Mouse (Mus musculus) liver, embryonic 16.5 days (tissue): ENCODE data around the gene Tmem240. TPM values are rescaled to one million over a fixed set of nuclear protein-coding genes. Genes with fewer than 3 reads are reported as not detected.

Source experiments
- ATAC-seq: fragments of 200-750 bp; cut with Nextera tagmentation; 2 replicates; pipeline ENCODE4 v1.8.0; 2017; ENCODE audit warnings: low read depth, mild to moderate bottlenecking, moderate number of reproducible peaks, moderate library complexity
- H3K27ac ChIP-seq: fragments of 300-500 bp; sonication (generic); 2 replicates; pipeline ENCODE4 v1.5.1; 2014; ENCODE audit warnings: mild to moderate bottlenecking, low read length
- H3K27me3 ChIP-seq: fragments of 300-500 bp; sonication (generic); 2 replicates; pipeline ENCODE4 v1.6.1; 2014; ENCODE audit warnings: low read depth, low read length, mixed read lengths; ENCODE audit not compliant: control insufficient read depth, insufficient read depth
- H3K36me3 ChIP-seq: fragments of 300-500 bp; sonication (generic); 2 replicates; pipeline ENCODE4 v1.6.1; 2014; ENCODE audit warnings: mild to moderate bottlenecking; ENCODE audit not compliant: control insufficient read depth, insufficient read depth
- H3K4me1 ChIP-seq: fragments of 300-500 bp; sonication (generic); 2 replicates; pipeline ENCODE4 v1.6.1; 2014; ENCODE audit warnings: low read depth, low read length, mixed read lengths; ENCODE audit not compliant: control insufficient read depth
- H3K4me2 ChIP-seq: fragments of 300-500 bp; sonication (generic); 2 replicates; pipeline ENCODE4 v1.6.1; 2014; ENCODE audit warnings: low read depth, low read length, mixed read lengths
- H3K4me3 ChIP-seq: fragments of 300-500 bp; sonication (generic); 2 replicates; pipeline ENCODE4 v1.5.1; 2014; ENCODE audit warnings: low read depth, mild to moderate bottlenecking, low read length
- H3K9ac ChIP-seq: fragments of 300-500 bp; sonication (generic); 2 replicates; pipeline ENCODE4 v1.6.1; 2014; ENCODE audit warnings: low read depth, low read length
- H3K9me3 ChIP-seq: fragments of 300-500 bp; sonication (generic); replicated peaks from 2 replicates; pipeline ENCODE4 v1.6.1; 2016; ENCODE audit warnings: low read length; ENCODE audit not compliant: control insufficient read depth
- WGBS: fragments of 180-500 bp; shearing (Covaris S2); extraction: QIAGEN DNeasy Blood & Tissue Kit; methylation state at CpG from one replicate; pipeline ENCODE4 v1.1.7; 2014; ENCODE audit not compliant: insufficient replicate concordance; 5-methylcytosine and 5-hydroxymethylcytosine counted together
- polyA plus RNA-seq: library from polyadenylated mRNA; unstranded; fragments of >200 nt; fragmentation: Nextera tagmentation; extraction: Ambion mirVana; gene quantifications from 2 replicates; pipeline ENCODE4 v1.2.1, GENCODE M21; 2015

Gene Tmem240
- polyA plus RNA-seq, 1 experiment from 2014 or later = 0.13 TPM

DNA sequence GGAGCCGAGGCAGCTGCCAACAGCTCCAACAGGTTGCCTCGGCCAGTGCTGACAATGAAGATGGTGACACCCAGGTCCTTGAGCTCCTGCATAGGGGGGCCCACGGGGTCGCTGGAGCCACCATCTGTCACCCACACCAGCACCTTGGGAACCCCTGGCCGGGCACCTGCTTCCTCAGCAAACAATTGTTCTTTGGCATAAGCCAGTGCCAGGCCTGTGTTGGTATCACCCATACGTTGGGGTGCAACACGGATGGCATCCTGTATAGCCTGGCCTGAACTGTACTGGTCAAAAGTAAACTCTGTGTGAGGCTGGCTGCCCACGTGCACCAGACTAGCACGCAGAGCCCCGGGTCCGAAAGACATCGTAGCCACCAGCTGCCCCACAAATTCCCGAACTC, 38.2 kb downstream of the Tmem240 start:
- H3K9ac ChIP-seq = no peak overlapping the region
- no peak overlapping the region for H3K27ac ChIP-seq
- no peak overlapping the region for H3K4me3 ChIP-seq
- peaks cover 48% of the 10 kb centered on the region for H3K27me3 ChIP-seq
- H3K36me3 ChIP-seq = no peaks in the 10 kb centered on the region
- H3K4me2 ChIP-seq = no peak overlapping the region
- WGBS = 68% methylated on average over 13 of the region's 13 CpGs
- H3K4me1 ChIP-seq = peaks cover 27% of the 10 kb centered on the region
- no peaks in the 10 kb centered on the region for H3K9me3 ChIP-seq
- ATAC-seq = no peak

GRCm38 (mm10) chr4:155773335-155774078, 38.9 kb downstream of the Tmem240 start:
- Histone ChIP-seq H3K27me3 (peaks cover 48% of the 10 kb centered on the region), H3K4me3 (no peak overlapping the region), H3K4me2 (no peak overlapping the region), H3K9ac (no peak overlapping the region), H3K4me1 (peaks cover 28% of the 10 kb centered on the region), H3K27ac (no peak overlapping the region), H3K9me3 (no peaks in the 10 kb centered on the region), H3K36me3 (no peaks in the 10 kb centered on the region)
- ATAC-seq = no peak
- whole genome bisulfite sequencing = 32% methylated on average over 5 of the region's 5 CpGs

GRCm38 (mm10) chr4:155774280-155774754, 39.7 kb downstream of the Tmem240 start, which contains the start of gene Vwa1:
Gene Vwa1, minus strand, starts transcription at chr4:155774698.
- Histone ChIP-seq H3K9me3 (no peaks in the 10 kb centered on the region), H3K4me1 (peaks cover 28% of the 10 kb centered on the region), H3K27ac (no peak within 1 kb of the TSS), H3K4me2 (peak within 1 kb of the TSS; percentile 68), H3K27me3 (peaks cover 51% of the 10 kb centered on the region), H3K4me3 (peak within 1 kb of the TSS; percentile 41), H3K9ac (no peak within 1 kb of the TSS), H3K36me3 (no peaks in the 10 kb centered on the region)
- WGBS = under 1% methylated on average over 35 of the region's 35 CpGs
- ATAC-seq = peak; percentile 68

DNA sequence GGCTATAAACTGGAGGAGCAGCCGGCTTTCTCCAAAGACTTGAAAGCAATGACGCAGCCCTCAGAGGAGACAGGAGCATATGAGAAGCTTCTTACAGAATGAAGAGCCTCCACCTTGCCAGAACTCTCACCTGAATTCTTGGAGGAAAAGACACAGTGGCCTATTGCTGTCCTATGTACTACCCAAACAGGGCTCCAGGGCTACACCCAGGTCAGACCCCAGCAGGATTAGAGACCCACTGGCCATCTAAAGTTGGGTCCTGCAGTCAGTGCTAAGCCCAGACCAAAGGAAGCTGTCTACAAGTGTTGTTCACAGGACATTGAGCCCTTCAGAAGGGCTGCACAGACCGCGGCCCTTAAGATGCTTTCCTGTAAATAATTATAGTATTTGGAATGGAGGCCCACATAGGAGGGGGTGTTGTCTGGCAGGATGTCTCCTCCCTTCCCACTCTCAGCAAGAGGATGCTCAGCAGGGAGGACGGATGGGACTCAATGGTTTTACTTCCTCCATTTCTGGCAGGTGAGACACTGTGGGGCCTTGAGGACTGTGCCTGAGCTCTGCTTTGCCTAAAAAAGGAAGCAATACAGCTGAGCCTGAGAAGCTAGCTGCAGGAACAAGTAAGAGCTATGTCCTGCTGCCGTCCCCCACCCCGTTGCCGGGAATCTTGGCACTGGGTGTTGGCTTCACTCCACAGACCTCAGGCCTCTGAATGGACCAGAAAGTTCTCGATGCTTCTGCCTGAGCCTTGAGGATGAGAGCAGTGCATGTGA, 40.6 kb downstream of the Tmem240 start:
- WGBS = 32% methylated on average over 9 of the region's 9 CpGs
- Histone ChIP-seq H3K9me3 (no peaks in the 10 kb centered on the region), H3K4me1 (peaks cover 23% of the 10 kb centered on the region), H3K4me3 (no peak overlapping the region; the same call in 1 of the 2 replicates), H3K27me3 (peaks cover 51% of the 10 kb centered on the region), H3K27ac (no peak overlapping the region), H3K4me2 (peak overlapping the region; percentile 68; the same call in 1 of the 2 replicates), H3K9ac (no peak overlapping the region), H3K36me3 (no peaks in the 10 kb centered on the region)
- ATAC-seq = no peak

GRCm38 (mm10) chr4:155775855-155776254, 41.3 kb downstream of the Tmem240 start:
- H3K9ac ChIP-seq = no peak overlapping the region
- peaks cover 18% of the 10 kb centered on the region for H3K4me1 ChIP-seq
- WGBS = 60% methylated on average over 3 of the region's 3 CpGs
- ATAC-seq = no peak
- H3K4me3 ChIP-seq = no peak overlapping the region
- no peak overlapping the region for H3K27ac ChIP-seq
- H3K4me2 ChIP-seq = no peak overlapping the region
- no peaks in the 10 kb centered on the region for H3K9me3 ChIP-seq
- no peaks in the 10 kb centered on the region for H3K36me3 ChIP-seq
- peaks cover 48% of the 10 kb centered on the region for H3K27me3 ChIP-seq

- Histone ChIP-seq H3K4me2 (no peak overlapping the region), H3K9ac (no peak overlapping the region), H3K27ac (no peak overlapping the region), H3K4me3 (no peak overlapping the region), H3K36me3 (no peaks in the 10 kb centered on the region), H3K9me3 (no peaks in the 10 kb centered on the region), H3K27me3 (peaks cover 46% of the 10 kb centered on the region), H3K4me1 (peaks cover 18% of the 10 kb centered on the region)
- ATAC-seq = peak; percentile 12; the same call in 1 of the 2 replicates
- WGBS = 27% methylated on average over 2 of the region's 2 CpGs
These were observed 42.2 kb downstream of the Tmem240 start for GRCm38 (mm10) chr4:155776704-155777335.

- no peak overlapping the region for H3K4me3 ChIP-seq
- no peak overlapping the region for H3K9ac ChIP-seq
- peaks cover 38% of the 10 kb centered on the region for H3K27me3 ChIP-seq
- no peak for ATAC-seq
- 54% methylated on average over 2 of the region's 2 CpGs for WGBS
- H3K9me3 ChIP-seq = no peaks in the 10 kb centered on the region
- H3K36me3 ChIP-seq = no peaks in the 10 kb centered on the region
- no peak overlapping the region for H3K27ac ChIP-seq
- H3K4me2 ChIP-seq = no peak overlapping the region
- peaks cover 18% of the 10 kb centered on the region for H3K4me1 ChIP-seq
These were observed 43.2 kb downstream of the Tmem240 start for GRCm38 (mm10) chr4:155777816-155778215.

DNA sequence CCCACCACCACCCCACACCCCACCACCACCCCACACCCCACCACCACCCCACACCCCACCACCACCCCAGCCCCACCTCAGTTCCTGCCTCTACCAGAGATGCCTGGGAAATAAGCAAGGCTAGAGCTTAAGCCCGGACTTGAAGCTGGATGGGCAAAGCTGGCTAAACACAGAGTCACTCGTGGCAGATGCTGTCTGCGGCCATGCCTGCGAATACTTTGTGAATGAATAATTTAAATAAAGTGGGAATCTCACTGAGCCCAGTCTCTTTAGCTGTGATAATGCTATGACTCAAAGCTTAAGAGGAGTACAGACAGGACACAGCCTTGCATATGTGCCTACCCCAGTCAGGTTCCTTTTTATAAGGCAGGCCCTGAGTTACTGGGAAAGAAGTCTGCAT, 44.9 kb downstream of the Tmem240 start:
- H3K4me2 ChIP-seq = no peak overlapping the region
- no peak overlapping the region for H3K9ac ChIP-seq
- no peaks in the 10 kb centered on the region for H3K36me3 ChIP-seq
- ATAC-seq = no peak
- no peak overlapping the region for H3K4me3 ChIP-seq
- no peak overlapping the region for H3K27ac ChIP-seq
- H3K4me1 ChIP-seq = peaks cover 15% of the 10 kb centered on the region
- H3K27me3 ChIP-seq = peaks cover 26% of the 10 kb centered on the region
- WGBS = 79% methylated on average over 4 of the region's 4 CpGs
- no peaks in the 10 kb centered on the region for H3K9me3 ChIP-seq
